Mouse (Mus musculus) myocyte (in vitro differentiated cells): ENCODE measurements around the gene Igfals.

ENCODE experiments used
- CEBPB ChIP-seq: IDR thresholded peaks from 2 replicates; pipeline ENCODE4 v1.6.1; 2011; ENCODE audit warnings: mild to moderate bottlenecking, moderate library complexity; ENCODE audit not compliant: poor library complexity, insufficient read depth, severe bottlenecking
- MAX ChIP-seq: IDR thresholded peaks from one replicate; pipeline ENCODE4 v1.6.1; 2011; ENCODE audit warnings: low read depth, mild to moderate bottlenecking, control low read depth
- MYOG ChIP-seq, 3 experiments: IDR thresholded peaks; one replicate each; pipeline ENCODE4 v1.6.1; 2011; ENCODE audit warnings: control low read depth in 2 of 3, low read depth in 2 of 3, mild to moderate bottlenecking in 2 of 3; ENCODE audit not compliant: insufficient read length in 2 of 3, control insufficient read depth in 1 of 3, insufficient read depth in 1 of 3
- POLR2A ChIP-seq: IDR thresholded peaks from one replicate; pipeline ENCODE4 v1.6.1; 2011; ENCODE audit warnings: low read depth, mild to moderate bottlenecking, control low read depth, moderate library complexity; ENCODE audit not compliant: insufficient read length
- POLR2AphosphoS2 ChIP-seq: IDR thresholded peaks from one replicate; pipeline ENCODE4 v1.6.1; 2011; ENCODE audit warnings: low read depth, control low read depth; ENCODE audit not compliant: insufficient read length
- SRF ChIP-seq: IDR thresholded peaks from one replicate; pipeline ENCODE4 v1.6.1; 2011; ENCODE audit warnings: low read depth; ENCODE audit not compliant: control insufficient read depth, insufficient read length
- USF1 ChIP-seq: IDR thresholded peaks from one replicate; pipeline ENCODE4 v1.6.1; 2011; ENCODE audit warnings: low read depth, mild to moderate bottlenecking, control low read depth, moderate library complexity

DNA sequence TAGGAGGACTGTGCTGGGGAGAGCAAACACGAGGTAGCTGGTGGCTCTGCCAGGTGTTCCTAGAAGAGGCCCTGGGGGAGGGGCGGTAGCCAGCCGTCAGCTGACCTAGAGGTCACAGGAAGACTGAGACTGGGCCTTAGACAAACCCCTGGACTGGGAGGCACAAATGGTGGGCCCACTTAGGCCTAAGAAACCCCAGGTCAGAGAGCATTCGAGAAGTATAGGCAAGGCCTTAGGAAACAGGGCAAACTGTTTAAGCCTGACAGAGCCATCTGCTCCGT is 12.3 kb downstream of the Igfals start:
- TF ChIP-seq CEBPB, result no peak
- TF ChIP-seq POLR2AphosphoS2, result no peak
- no peak for TF ChIP-seq POLR2A
- no peak for TF ChIP-seq MYOG (IDR thresholded peaks at IDR 0.05; ENCODE audit: control insufficient read depth in 1 of 3, insufficient read depth in 1 of 3, insufficient read length in 2 of 3, low read depth in 2 of 3)
- TF ChIP-seq MAX, result no peak
- no peak for TF ChIP-seq SRF
- TF ChIP-seq USF1, result no peak
